Mouse (Mus musculus) embryo, embryonic 11 days (tissue): ENCODE measurements around the gene Ppp4r4.
A peak's percentile ranks its signal among the peaks of the same experiment; 100 is the strongest.
"Not testable (repeated sequence)": the region's sequence is repeated elsewhere in the genome, so short reads cannot be mapped to it uniquely, and the experiment has no call there.

Experiments used
- DNase-seq: peaks from one replicate; pipeline ENCODE4 v3.0.0-alpha.2; 2015

Gene Ppp4r4

DNA sequence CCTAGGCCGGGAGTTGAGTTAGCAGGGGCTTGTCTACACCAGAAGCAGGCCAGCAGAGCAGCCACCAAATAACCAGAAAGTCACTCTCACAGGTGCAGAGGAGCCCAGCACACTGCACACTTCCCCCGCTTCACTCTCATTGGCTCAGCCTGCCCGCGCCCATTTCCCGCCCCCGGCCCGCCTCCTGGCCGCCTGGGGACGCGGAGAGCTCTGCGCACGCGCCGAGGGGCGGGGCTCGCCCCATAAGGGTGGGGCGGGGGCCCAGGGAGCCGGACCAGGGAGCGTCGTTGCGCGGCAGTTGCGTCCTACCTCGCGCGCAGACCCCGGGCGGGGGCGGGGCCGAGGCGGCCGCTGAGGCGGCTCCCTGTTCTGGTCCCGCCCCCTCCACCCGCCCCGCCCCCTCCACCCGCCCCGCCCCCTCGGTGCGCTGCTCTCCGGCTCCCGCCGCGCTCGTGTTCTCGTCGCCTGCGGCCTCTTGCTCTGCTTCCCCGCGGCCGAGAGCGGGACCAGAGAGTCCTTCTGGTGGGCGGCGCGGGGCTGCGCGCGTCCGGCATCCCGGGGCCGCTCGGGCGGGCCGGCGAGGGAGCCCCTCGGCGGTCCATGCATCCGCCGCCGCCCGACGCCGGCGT lies at the start of gene Ppp4r4:
Ppp4r4 (plus strand) TSS at position 264 of the 629 bp plus-strand sequence.
- peak; percentile 98 for DNase-seq

DNA sequence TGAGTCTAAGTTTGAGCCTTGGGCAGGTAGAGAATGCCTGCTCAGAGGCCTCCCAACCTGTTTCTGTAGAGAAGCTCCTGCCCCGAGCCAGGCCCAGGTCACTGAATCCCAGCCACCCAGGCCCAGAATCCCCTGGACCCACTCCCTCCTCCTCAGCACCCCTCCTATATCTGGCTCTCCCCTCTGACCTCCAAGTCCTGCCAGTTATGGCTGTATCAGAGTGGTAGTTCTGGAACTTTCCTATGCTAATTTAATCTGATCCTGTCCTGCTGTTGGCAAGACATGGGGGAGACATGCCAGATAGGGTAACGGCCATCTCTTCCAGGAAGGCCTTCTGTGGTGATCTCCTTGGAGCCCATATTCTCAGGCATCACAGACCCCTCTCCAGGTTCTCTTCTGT lies 49.3 kb upstream of the Ppp4r4 start:
- no peak for DNase-seq

DNA sequence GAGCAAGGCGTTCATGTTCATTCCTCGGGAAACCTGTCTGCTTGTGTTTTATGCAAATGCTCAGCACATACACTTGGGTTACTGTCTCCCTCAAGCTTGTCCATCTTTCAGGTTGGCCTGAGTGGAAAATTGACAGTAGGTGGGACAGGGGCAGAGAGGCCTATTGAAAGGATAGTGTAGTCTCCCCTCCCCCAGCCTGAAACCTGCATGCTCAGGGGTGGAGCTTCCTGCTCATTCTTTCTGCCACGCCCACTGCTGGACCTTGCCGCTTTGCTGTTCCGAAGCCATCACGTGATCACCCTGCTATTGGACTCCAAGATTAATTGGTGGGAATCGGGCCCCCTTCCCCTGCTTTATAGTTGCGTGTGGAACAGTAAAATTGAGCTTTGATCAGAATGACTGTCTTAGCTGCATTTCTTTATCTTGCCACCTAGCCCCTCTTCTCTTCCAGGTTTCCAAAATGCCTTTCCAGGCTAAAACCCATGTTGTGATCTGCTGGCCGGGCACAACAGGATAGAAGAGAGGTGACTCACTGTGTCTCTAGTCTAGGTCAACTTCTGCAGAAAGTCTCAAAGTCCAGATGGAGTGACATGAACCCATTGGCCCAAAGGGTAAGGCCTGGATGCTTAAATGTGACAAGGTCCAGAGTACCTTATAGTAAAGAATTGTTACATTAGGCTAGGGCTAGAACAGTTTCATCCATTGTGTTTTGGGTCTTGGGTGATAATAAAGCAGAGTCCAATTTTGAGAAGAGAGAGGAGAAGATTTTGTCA lies 47.7 kb upstream of the Ppp4r4 start:
- not testable (repeated sequence) for DNase-seq

DNA sequence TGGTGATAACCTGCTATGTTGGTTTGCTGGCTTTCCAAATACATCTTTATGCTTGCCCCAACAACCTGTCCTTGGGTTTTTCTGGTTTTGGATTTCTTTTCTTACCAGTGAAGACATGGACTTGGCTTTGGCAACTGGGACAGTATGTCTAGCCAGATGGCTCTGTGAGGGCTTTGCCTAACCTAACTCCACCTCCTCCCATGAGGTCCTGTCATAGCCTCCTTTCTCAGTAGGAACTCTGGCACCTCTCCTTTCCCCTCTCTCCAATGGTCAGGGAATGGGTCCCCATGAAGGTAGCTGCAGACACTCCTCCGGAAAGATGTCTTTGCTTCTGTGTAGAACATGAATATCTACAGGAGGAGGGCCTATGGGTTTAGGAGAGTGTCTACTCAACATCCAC lies 45.4 kb upstream of the Ppp4r4 start:
- no peak for DNase-seq

DNA sequence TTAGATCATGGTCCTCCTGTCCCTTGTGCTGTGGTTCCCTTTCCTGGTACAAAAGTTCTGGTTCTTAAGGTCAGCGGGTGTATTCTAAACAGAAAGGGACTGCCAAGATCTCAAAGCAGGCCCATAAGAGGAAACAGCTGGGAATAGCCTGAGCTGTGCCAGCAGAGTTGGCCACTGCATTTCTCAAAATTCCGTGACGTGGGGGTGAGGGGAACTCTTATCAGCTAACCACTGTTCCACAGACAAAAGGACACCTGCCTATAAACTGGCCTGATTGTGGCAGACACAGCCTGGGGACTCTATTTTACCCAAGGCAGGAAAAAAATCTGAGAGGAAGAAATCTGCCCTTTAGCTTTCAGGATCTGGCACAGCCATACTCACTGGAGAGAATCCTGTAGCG lies 44.8 kb upstream of the Ppp4r4 start:
- DNase-seq, result no peak

DNA sequence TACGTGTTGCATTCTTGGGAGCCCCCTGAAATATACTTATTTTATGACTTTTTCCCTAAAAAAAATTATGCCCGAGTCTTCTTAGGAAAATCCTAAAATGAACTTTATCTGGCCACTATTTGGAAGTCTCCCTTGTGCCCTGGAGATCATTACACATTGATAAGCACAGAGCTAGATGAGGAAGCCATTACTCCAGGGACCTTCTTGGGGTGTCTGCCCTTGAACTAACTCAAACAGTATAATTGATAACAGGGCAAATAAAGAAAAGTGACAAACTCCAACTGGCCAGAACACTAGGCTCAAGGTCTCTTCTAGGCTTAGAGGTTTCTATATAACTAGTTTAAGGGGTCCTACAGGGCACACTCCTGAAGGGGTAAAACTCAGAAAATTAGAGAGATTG lies 44.3 kb upstream of the Ppp4r4 start:
- no peak for DNase-seq

DNA sequence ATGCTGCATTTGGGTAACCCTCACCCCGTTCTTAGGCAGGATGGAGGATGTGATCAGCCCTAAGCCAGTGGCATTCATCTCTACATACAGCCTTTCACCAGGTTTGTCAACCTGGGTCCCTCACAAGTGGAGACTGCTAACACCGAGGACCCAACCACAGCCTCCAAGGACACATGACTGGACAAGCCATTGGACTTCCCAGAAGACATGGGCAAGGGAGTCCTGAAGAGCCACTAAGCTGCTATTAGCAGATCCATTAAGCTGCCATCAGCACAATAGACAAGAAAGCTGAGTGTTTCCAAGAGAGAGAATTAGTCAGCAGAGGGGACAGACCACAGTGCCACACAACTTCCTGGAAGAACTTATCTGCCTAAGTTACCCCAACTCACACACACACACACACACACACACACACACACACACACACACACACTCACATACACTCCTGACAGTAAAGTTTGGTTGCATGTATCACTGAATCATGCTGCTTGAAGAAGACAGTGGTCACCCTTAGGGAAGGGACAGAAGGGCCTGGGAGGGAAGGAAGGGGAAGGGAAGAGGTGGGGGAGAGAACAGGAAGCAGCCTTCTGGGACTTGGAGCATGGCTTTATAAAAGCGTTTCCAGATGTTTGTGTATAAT lies 40.9 kb upstream of the Ppp4r4 start:
- no peak for DNase-seq

DNA sequence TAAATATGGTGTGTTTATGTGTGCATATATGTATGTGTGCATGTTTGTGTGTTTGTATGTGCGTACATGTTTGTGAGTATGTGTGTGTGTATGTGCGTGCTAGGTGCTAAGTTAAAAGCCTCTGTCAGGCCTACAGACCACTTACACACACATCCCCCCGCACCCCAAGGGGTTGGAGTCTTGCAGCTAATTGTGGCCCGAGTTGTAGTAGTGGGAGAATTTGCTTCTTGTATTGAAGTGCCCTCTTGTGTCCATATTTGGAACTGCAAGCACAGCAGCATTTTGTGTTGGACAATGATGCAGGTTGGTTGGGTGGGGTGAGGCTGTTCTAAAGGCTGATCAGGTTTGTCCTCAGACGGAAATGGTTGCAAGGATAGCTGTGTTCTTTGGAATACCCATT lies 39.3 kb upstream of the Ppp4r4 start:
- peak; percentile 79 for DNase-seq

DNA sequence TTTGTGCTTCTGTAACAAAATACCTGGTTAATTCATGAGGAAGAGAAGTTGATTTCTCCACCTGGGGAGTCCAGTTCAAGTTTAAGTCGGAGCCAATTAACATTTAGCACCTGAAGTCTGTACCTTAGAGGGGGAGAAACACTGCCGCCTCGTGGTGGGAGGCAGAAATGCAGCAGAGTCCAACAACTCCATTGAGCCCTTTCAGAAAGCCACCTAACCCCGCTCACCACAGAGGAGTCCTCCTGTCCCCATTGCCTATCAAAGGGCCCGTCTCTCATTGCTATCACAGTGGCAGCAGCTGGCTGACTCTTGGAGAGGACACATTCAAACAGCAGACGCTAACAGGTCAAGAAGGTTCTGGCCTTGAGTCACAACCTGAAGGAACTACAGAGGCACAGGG lies 37.6 kb upstream of the Ppp4r4 start:
- peak; percentile 10 for DNase-seq

DNA sequence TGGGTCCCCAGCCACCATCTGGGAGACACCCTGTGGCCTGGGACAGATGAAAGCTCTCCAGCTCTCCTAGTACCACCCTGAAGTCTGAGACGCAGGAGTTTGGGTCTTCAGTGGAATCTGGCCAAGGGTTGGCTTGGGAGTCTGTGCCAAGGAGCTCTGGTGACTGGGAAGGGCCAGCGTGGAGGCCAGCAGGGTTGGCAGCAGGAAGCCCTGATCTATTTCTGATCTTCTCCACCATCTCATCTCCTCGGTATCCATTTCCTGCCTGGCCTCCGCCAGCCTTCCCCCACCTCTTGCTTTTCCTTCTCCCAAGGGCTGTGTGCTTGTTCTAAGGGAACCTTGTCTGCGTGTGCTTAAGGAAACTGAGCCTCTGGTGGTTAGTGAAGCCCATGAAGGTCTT lies 33.3 kb upstream of the Ppp4r4 start:
- no peak for DNase-seq

DNA sequence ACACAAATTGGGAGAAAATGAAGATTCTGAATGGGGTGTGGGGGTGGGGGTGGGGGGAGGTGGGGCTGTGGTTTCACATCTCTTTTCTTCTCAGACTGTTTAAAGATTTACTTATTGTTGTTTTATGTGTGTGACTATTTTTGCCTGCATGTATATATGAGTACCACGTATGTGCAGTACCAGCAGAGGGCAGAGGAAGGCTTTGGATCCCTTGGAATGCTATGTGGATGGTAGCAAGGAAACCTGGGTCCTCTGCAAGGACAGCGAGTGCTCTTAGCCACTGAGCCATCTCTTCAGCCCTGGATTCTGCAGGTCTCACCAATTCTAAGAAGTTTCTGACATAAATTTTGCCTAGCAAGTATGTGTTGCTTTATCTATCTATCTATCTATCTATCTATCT lies 32.8 kb upstream of the Ppp4r4 start:
- DNase-seq, result no peak

DNA sequence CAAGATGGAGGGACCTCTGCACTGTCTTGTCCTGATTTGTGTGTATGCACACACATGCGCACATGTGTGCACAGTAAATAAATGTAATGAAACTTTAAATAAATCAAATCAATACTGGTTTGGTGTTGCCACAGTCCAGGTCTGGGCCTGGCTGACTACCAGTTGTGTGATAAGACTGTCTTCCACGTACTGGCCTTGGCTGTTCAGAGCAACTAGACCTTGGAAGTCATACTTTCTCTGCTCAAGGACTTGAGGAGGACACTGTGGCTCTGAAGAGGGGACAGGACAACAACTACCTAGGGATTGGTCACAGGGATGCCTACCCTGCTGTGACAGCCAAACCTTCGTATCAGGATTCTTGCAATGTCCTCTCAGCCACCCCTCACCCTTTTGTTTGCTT lies 28.8 kb upstream of the Ppp4r4 start:
- DNase-seq, result no peak

DNA sequence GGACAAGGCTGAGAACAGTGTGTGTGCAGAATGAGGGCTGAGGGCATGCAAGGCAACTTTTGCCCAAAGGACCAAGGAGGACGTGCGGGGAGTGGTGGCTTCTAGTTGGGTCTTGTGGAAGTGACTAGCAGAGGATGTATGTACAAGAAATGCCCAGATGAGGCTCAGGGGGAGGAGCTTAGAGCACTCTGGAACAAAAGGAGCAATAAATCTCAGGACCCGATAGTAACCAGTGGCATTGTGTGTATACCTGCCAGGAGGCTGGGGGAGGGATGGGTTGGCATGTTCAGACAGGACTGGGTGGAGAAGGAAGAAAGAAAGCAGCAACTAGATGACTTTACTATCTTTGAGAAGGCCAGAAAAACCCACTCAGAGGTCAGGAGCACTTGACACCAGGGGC lies 27.7 kb upstream of the Ppp4r4 start:
- no peak for DNase-seq

DNA sequence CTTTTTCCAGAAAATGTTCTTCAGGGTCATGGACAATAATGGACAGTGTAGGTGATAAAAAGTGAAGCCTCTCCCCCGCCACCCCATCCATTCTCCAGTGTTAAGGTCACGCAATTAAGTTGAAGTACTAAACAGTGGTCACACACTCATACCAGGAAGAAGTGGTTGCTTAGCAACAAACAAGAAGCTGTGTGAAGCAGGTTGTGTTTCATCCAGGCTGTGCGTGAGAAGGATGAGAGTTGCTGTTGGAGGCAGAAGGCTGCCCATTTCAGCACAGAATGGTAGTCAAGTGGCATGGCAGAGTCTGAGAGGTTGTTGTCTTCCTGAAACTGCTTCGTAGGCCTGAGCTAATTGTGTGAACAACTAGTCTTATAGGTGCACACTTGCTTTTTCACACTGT lies 23.7 kb upstream of the Ppp4r4 start:
- DNase-seq, result no peak

DNA sequence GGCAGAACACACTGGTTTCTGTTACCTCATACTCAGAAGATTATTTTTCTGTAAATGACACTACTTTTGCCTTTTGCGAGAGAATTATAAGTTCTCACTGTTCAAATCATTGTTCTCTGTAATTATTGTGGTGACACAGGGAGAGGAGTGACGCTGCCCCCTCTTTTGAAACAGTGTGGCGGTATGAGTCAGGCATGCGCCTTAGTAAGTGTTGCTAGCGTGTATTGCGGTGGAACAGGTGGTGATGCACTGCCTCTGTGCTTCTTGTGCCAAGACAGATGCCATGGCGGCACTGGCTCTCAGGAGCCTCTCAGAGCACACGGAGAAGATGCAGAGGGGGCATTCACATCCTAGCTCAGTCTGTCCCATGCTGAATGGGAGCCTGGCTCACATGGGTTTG lies 22.2 kb upstream of the Ppp4r4 start:
- DNase-seq, result no peak

DNA sequence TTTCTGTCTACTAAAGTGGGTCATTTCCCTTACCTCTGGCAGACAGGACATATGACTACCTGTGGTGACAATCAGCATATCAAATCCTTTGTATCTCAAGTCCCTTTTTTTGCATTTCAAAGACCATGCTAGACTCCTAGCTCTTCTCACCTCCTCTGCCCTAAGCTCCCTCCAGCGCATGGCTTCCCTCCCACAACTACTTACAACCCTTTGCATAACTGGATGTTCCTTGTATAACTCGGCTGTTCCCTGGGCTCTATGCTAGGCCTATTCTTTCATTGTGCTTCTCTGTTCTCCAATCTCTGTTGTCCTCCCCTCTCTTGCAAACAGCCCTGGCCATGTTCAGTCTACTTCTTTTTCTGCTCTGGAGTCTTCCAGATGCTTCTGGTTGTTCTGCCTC lies 20.5 kb upstream of the Ppp4r4 start:
- DNase-seq, result no peak

DNA sequence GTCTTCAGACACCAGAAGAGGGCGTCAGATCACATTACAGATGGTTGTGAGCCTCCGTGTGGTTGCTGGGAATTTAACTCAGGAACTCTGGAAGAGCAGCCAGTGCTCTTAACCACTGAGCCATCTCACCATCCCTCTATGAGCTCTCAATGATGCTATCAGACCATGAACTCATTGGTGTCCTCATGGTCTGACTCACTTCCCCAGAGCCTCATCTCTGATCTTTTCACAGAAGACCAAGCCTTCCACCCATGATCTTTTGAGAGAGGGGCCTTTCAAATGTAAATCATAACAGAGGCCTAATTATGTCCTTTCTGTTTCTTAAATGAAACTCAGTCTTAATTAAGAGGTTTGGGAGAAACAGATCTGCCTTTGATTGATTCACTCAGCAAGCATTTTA lies 19.0 kb upstream of the Ppp4r4 start:
- DNase-seq, result no peak

DNA sequence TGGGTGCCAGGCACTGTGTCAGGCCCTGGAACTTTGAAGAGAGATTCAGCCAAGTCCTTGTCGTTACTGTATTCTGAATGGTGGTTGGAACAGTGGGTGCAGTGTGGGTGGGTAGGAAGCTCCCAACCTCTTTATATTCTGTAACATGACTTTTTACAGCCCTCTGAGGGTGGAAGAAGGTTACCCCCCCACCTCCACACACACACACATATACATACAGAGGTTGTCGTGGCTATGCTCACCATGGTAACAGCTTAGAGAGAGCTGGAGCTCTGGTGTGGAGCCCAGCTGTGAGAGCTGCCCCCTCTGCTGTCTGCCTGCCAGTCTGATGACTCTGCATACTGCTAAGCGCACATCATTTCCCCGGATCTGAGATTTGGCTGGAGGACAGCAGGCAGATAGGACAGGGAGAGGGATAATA lies 18.6 kb upstream of the Ppp4r4 start:
- DNase-seq, result peak; percentile 12

DNA sequence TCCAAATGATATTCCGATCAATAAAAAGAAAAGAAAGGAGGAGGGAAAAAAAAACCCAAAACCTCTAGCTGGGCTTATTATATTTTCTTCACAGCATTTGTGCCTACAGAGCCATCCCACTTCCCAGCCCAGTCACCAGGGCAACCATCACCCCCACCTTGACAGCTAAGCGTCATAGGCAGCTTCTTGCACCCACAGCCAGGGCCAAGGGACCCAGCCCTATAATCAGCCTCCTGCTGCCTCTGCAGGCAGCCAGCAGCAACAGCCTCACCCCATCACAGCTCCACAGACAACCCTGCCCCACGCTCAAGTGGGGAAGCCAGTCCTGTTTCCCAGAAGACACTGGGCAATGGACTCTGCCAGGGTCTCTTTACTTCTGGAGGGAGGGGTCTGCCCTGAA lies 17.7 kb upstream of the Ppp4r4 start:
- no peak for DNase-seq

DNA sequence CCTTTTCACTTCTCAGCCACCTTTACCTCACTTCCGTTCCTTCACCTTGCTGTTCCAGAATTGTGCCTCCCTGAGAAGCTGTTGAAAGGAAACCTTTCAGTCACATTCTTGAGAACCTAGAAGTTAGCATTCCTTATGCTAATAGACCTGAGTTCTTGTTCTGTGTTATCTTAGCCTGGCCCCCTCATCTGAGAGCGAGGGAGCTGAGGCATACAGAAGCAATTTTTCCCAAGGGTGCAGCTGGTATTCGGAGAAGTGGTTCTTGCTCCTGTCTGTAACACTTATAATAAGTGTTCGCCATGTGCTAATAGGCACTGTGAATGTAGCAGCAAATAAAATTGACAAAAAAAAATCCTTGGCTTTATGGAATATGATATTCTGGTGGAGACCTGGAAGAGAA lies 16.4 kb upstream of the Ppp4r4 start:
- DNase-seq, result no peak

DNA sequence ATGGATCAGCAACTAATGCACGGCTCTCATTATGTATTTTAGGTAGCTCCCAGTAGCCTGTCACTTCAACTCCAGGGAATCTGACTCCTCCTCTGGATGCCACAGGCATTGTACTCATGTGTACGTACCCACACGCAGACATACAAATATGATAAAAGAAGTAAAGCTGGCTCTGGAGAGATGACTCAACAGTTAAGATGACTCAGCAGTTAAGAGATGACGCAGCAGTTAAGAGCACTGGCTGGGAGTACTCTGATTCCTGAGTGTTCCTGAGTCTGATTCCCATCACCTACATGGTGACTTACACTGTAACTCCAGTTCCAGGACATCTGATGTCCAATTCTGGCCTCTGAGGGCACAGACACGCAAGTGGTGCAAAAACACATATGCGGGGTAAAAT lies 13.4 kb upstream of the Ppp4r4 start:
- DNase-seq, result no peak

DNA sequence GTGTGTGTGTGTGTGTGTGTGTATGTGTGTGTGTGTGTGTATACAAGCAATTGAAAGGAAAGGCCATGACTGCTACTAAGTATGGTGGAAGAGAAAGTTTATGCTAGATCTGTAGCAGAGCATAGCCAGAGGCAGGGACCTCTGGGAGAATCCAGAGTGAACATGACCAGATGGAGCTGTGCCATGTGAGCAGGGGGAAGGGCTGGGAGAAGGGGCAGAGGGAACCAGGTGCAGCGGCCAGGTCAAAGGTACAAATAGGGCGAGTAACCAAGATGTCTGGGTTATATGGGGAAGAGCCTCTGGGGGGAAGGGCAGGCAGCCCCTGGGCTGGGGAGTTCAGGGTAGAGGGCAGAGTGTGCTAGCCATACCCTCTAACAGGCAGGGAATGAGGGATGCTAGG lies 1.5 kb upstream of the Ppp4r4 start:
- no peak for DNase-seq

DNA sequence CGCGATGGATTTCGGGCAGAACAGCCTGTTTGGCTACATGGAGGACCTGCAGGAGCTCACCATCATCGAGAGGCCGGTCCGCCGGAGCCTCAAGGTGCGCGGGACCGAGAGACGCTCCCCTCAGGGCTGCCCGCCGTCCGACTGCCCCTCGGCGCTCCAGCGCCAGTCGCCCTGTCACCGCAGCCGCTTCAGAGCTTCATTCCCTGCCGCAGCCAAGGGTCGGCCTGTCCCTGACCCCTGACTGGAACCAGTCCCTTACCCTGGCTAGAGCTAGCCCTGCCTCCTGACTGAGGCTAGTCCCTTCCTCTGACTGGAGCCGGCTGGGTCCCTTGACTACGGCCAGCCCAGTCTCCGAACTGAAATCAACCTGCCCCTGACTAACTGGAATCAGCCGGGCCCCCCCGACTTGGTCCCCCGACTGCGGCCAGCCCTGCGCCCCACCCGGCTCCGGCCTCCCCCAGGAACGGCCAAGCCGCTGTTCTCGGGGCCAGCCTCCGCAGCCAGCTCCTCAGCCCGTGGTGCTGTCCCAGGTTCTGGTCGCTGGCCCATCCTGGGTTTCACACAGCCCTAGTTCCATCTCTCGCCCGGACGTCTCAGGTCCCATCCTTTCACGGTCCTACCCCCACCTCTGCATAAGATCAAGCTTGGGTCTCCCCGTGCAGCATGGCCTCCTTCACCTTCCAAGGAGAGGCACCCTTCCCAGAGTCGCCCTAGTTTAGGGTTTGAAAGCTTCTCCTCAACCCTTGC lies 739 bp downstream of the Ppp4r4 start:
- peak; percentile 52 for DNase-seq

DNA sequence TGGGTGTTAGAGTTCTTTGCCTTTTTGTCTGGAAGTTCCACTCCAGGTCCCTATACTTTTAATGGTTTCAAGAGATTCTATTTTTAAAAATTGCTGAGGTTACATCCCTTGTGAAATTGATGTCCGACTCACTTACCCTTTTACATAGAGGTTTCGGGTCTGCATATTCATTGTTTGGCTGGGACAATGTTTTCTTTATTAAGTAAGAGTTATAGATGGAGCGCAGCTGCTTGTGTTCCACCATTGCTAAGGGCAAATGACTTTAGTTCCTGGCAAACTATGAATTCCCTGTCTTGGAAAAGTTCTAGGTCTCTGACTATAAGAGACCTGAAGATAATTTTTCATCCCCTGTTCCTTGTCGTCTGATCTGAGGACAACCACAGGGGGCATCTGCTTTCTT lies 8.3 kb downstream of the Ppp4r4 start:
- DNase-seq, result no peak
